Mouse (Mus musculus): ENCODE data around the gene Armc9. TPM values are rescaled to one million over a fixed set of nuclear protein-coding genes. Genes with fewer than 3 reads are reported as not detected.

Gene Armc9
- total RNA-seq, 1 experiment: 12.6 TPM

DNA sequence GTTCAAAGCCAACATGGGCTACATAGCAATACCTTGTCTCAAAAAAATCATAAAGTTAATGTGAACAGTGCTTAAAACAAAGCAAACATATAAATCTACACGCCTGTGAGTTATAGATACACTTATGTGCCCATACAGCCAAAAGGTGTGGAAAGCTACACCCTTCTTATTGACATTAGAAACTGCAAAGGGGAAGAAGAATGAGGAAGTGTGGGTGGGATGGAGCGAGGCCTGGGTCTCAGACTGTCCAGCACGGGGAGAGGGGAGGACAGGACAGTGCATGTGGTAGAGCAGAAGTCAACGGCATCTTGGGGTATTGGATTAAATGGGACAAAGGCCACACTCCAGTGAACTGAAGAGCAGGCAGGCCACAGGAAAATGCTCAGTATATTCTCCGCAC is 61.8 kb downstream of the Armc9 start:
- H3K36me3 ChIP-seq (ENCODE audit: control insufficient read depth, insufficient read depth, low read length, poor library complexity, severe bottlenecking): 0 out of 2 replicates have a peak, but pooled peaks cover 2% of the 10 kb centered on the region
- no peaks in the 10 kb centered on the region for H3K9me3 ChIP-seq (ENCODE audit: control insufficient read depth, insufficient read depth, low read depth, low read length)
- in situ Hi-C loops (cut with MboI; ENCODE audit: low sequenced_read_pairs in 2 of 2, unreplicated experiment in 2 of 2): no loop called here
- H3K4me3 ChIP-seq (ENCODE audit: insufficient read depth in 1 of 2, low read depth in 1 of 2, low read length in 2 of 2, poor library complexity in 1 of 2, severe bottlenecking in 1 of 2): no peak overlapping the region
- H3K27ac ChIP-seq (ENCODE audit: insufficient read depth, low read depth, low read length, poor library complexity, severe bottlenecking): no peak overlapping the region
- peaks cover 0 to 5% of the 10 kb centered on the region in 2 experiments; a peak in 1 of 4 replicates for H3K4me1 ChIP-seq (ENCODE audit: control insufficient read depth in 2 of 2, insufficient read depth in 2 of 2, low read length in 2 of 2, poor library complexity in 1 of 2)
- TF ChIP-seq MAFK (IDR thresholded peaks at IDR 0.05; ENCODE audit: insufficient read depth, low read depth, low read length) (no peak), CHD2 (IDR thresholded peaks at IDR 0.05; ENCODE audit: low read depth, low read length) (no peak), ZNF384 (IDR thresholded peaks at IDR 0.05; ENCODE audit: low read depth, low read length) (no peak), HCFC1 (IDR thresholded peaks at IDR 0.05; ENCODE audit: borderline replicate concordance, insufficient read depth, low read length) (no peak), ZC3H11A (IDR thresholded peaks at IDR 0.05; ENCODE audit: borderline replicate concordance, low read depth, low read length) (no peak)
- DNase-seq (ENCODE audit: low read depth, low spot score): no peak
- no peak overlapping the region for H3K9ac ChIP-seq (ENCODE audit: insufficient read depth, low read depth, low read length, poor library complexity, severe bottlenecking)

DNA sequence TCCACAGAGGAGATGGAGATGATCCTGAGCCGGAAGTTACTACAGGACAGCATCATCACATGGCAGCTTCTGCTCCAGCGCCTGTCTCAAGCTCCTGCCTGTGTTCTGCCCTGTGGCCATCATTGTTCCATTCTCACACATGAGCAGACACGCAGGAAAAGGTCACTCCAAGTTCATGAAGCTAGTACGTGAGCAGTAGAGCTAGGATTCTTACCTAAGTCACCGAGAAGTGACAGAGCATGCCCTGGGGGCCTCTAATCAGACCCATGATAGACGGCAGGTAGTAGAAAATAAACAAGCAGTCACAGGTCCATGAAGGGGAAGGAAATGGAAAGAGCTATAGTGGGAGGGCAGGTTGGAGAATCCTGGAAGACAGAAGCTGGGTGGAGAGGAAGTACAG is 63.4 kb downstream of the Armc9 start:
- H3K36me3 ChIP-seq (ENCODE audit: control insufficient read depth, insufficient read depth, low read length, poor library complexity, severe bottlenecking): 0 out of 2 replicates have a peak, but pooled peaks cover 2% of the 10 kb centered on the region
- no peak for DNase-seq (ENCODE audit: low read depth, low spot score)
- H3K9ac ChIP-seq (ENCODE audit: insufficient read depth, low read depth, low read length, poor library complexity, severe bottlenecking): no peak overlapping the region
- H3K9me3 ChIP-seq (ENCODE audit: control insufficient read depth, insufficient read depth, low read depth, low read length): no peaks in the 10 kb centered on the region
- in situ Hi-C loops (cut with MboI; ENCODE audit: low sequenced_read_pairs in 2 of 2, unreplicated experiment in 2 of 2): no loop called here
- TF ChIP-seq ZNF384 (IDR thresholded peaks at IDR 0.05; ENCODE audit: low read depth, low read length): no peak
- TF ChIP-seq HCFC1 (IDR thresholded peaks at IDR 0.05; ENCODE audit: borderline replicate concordance, insufficient read depth, low read length): no peak
- no peak for TF ChIP-seq ZC3H11A (IDR thresholded peaks at IDR 0.05; ENCODE audit: borderline replicate concordance, low read depth, low read length)
- no peak for TF ChIP-seq CHD2 (IDR thresholded peaks at IDR 0.05; ENCODE audit: low read depth, low read length)
- TF ChIP-seq MAFK (IDR thresholded peaks at IDR 0.05; ENCODE audit: insufficient read depth, low read depth, low read length): no peak
- H3K4me3 ChIP-seq (ENCODE audit: insufficient read depth in 1 of 2, low read depth in 1 of 2, low read length in 2 of 2, poor library complexity in 1 of 2, severe bottlenecking in 1 of 2): no peak overlapping the region
- peaks cover 0 to 5% of the 10 kb centered on the region in 2 experiments; a peak in 1 of 4 replicates for H3K4me1 ChIP-seq (ENCODE audit: control insufficient read depth in 2 of 2, insufficient read depth in 2 of 2, low read length in 2 of 2, poor library complexity in 1 of 2)
- H3K27ac ChIP-seq (ENCODE audit: insufficient read depth, low read depth, low read length, poor library complexity, severe bottlenecking): no peak overlapping the region

DNA sequence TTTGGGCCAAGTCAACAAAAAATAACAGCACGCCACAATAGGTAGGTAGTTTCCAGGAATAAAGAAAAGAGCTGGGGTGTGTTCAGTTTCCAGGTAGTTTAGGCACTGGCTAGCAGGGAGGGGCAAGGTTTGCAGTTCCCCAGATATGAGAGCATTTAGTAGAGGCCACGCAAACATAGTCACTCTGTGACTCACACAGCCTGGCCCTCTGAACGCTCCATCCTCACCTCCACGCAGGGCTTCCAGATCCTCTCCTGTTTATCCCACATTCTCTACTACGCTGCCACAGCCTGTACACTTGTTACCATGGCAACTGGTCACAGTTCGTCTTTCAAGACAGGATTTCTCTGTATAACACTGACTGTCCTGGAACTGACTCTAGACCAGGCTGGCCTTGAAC is 70.6 kb downstream of the Armc9 start:
- Histone ChIP-seq H3K9ac (ENCODE audit: insufficient read depth, low read depth, low read length, poor library complexity, severe bottlenecking) (no peak overlapping the region), H3K4me1 (ENCODE audit: control insufficient read depth in 2 of 2, insufficient read depth in 2 of 2, low read length in 2 of 2, poor library complexity in 1 of 2) (no peaks in the 10 kb centered on the region), H3K4me3 (ENCODE audit: insufficient read depth in 1 of 2, low read depth in 1 of 2, low read length in 2 of 2, poor library complexity in 1 of 2, severe bottlenecking in 1 of 2) (no peak overlapping the region), H3K27ac (ENCODE audit: insufficient read depth, low read depth, low read length, poor library complexity, severe bottlenecking) (no peak overlapping the region), H3K9me3 (ENCODE audit: control insufficient read depth, insufficient read depth, low read depth, low read length) (no peaks in the 10 kb centered on the region), H3K36me3 (ENCODE audit: control insufficient read depth, insufficient read depth, low read length, poor library complexity, severe bottlenecking) (peaks cover 2% of the 10 kb centered on the region; the same call in 1 of the 2 replicates)
- TF ChIP-seq CHD2 (IDR thresholded peaks at IDR 0.05; ENCODE audit: low read depth, low read length) (no peak), HCFC1 (IDR thresholded peaks at IDR 0.05; ENCODE audit: borderline replicate concordance, insufficient read depth, low read length) (no peak), ZNF384 (IDR thresholded peaks at IDR 0.05; ENCODE audit: low read depth, low read length) (no peak), MAFK (IDR thresholded peaks at IDR 0.05; ENCODE audit: insufficient read depth, low read depth, low read length) (no peak), ZC3H11A (IDR thresholded peaks at IDR 0.05; ENCODE audit: borderline replicate concordance, low read depth, low read length) (no peak)
- in situ Hi-C loops (cut with MboI; ENCODE audit: low sequenced_read_pairs in 2 of 2, unreplicated experiment in 2 of 2): no loop called here
- no peak for DNase-seq (ENCODE audit: low read depth, low spot score)

DNA sequence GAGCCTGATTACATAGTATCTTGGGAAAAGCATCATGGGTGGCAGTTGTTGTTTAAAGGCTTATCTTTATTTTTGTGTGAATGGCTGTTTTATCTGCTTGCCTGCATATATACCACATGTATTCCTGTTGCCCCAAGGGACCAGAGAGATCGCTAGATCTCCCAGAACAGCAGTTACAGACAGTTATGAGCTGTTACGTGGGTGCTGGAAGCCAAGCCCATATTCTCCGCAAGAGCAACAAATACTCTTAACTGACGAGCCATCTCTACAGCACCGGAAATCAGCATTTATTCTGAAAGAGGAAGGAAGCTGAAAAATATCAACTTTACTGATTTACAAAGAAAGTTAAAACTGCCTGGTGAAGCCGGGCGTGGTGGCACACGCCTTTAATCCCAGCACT is 74.1 kb downstream of the Armc9 start:
- in situ Hi-C loops (cut with MboI; ENCODE audit: low sequenced_read_pairs in 2 of 2, unreplicated experiment in 2 of 2): no loop called here

More for the DNA sequence above, 74.1 kb downstream of the Armc9 start:
- Histone ChIP-seq H3K9me3 (ENCODE audit: control insufficient read depth, insufficient read depth, low read depth, low read length) (no peaks in the 10 kb centered on the region), H3K36me3 (ENCODE audit: control insufficient read depth, insufficient read depth, low read length, poor library complexity, severe bottlenecking) (peaks cover 2% of the 10 kb centered on the region; the same call in 1 of the 2 replicates), H3K27ac (ENCODE audit: insufficient read depth, low read depth, low read length, poor library complexity, severe bottlenecking) (no peak overlapping the region), H3K4me1 (ENCODE audit: control insufficient read depth in 2 of 2, insufficient read depth in 2 of 2, low read length in 2 of 2, poor library complexity in 1 of 2) (peaks cover 0 to 2% of the 10 kb centered on the region in 2 experiments; a peak in 1 of 4 replicates), H3K9ac (ENCODE audit: insufficient read depth, low read depth, low read length, poor library complexity, severe bottlenecking) (no peak overlapping the region), H3K4me3 (ENCODE audit: insufficient read depth in 1 of 2, low read depth in 1 of 2, low read length in 2 of 2, poor library complexity in 1 of 2, severe bottlenecking in 1 of 2) (no peak overlapping the region)
- no peak for TF ChIP-seq HCFC1 (IDR thresholded peaks at IDR 0.05; ENCODE audit: borderline replicate concordance, insufficient read depth, low read length)
- no peak for TF ChIP-seq ZNF384 (IDR thresholded peaks at IDR 0.05; ENCODE audit: low read depth, low read length)
- no peak for TF ChIP-seq CHD2 (IDR thresholded peaks at IDR 0.05; ENCODE audit: low read depth, low read length)
- no peak for TF ChIP-seq MAFK (IDR thresholded peaks at IDR 0.05; ENCODE audit: insufficient read depth, low read depth, low read length)
- no peak for TF ChIP-seq ZC3H11A (IDR thresholded peaks at IDR 0.05; ENCODE audit: borderline replicate concordance, low read depth, low read length)
- DNase-seq (ENCODE audit: low read depth, low spot score): no peak
